ENCODE assay signal across 8 mouse cellular contexts in genomic region chr7:57509681-57510141, GRCm38 (mm10). TPM values are rescaled to one million over a fixed set of nuclear protein-coding genes. Genes with fewer than 3 reads are reported as not detected.
DNase-seq lines count a peak whose midpoint lies in the region; ATAC-seq lines count a peak whose summit lies in the region.

Gene Gabra5 (minus strand): TSS chr7:57510059.

- peak within 1 kb of the TSS; percentile 60 for H3K4me2 ChIP-seq in kidney, embryonic 14.5 days (replicated peaks; ENCODE audit: low read depth, low read length)
- H3K4me2 ChIP-seq in neural tube, embryonic 15.5 days = peak within 1 kb of the TSS; percentile 80

- intact Hi-C loops in left cerebral cortex, postnatal 14 days (cut with DNase I) = loop anchor here (5.0 to 10.0 kb wide), 2 partner anchors 885 to 1568 kb away; no protein-coding TSS in a partner anchor

- no peaks in the 10 kb centered on the region; the same call in 1 of the 2 replicates for H3K4me1 ChIP-seq in kidney, embryonic 14.5 days (ENCODE audit: control insufficient read depth, insufficient read depth, low read length)
- H3K4me1 ChIP-seq in neural tube, embryonic 15.5 days = peaks cover 12% of the 10 kb centered on the region

- no peak within 1 kb of the TSS for H3K27ac ChIP-seq in kidney, embryonic 14.5 days (ENCODE audit: low read depth, low read length)
- H3K27ac ChIP-seq in neural tube, embryonic 15.5 days (replicated peaks) = peak within 1 kb of the TSS; percentile 75

- H3K27me3 ChIP-seq in kidney, embryonic 14.5 days (ENCODE audit: control insufficient read depth, insufficient read depth, low read length) = peaks cover 57% of the 10 kb centered on the region
- peaks cover 47% of the 10 kb centered on the region for H3K27me3 ChIP-seq in neural tube, embryonic 15.5 days (replicated peaks)

- no peak for DNase-seq in kidney, postnatal 14 days
- peak; percentile 78 for DNase-seq in embryo, embryonic 10.5 days (ENCODE audit: low spot score)
- peak; percentile 71 to 72 for DNase-seq in frontal cortex, postnatal 36 days (ENCODE audit: low spot score in 2 of 2)
- DNase-seq in left cerebral cortex, postnatal 14 days (ENCODE audit: low spot score in 2 of 2) = peak; percentile 58 to 73
- no peak for DNase-seq in spleen, adult 12 weeks (ENCODE audit: low spot score)
- no peak for DNase-seq in spleen, adult 18-20 months

- H3K9ac ChIP-seq in kidney, embryonic 14.5 days (ENCODE audit: low read depth, low read length) = peak within 1 kb of the TSS; percentile 28; the same call in 1 of the 2 replicates
- peak within 1 kb of the TSS; percentile 65 for H3K9ac ChIP-seq in neural tube, embryonic 15.5 days (replicated peaks)

- peak; percentile 87 for ATAC-seq in kidney, embryonic 14.5 days (ENCODE audit: low FRiP score, low TSS enrichment)
- ATAC-seq in neural tube, embryonic 15.5 days (ENCODE audit: low FRiP score) = peak; percentile 87

- H3K4me3 ChIP-seq in kidney, embryonic 14.5 days (ENCODE audit: low read length) = peak within 1 kb of the TSS; percentile 45
- H3K4me3 ChIP-seq in neural tube, embryonic 15.5 days (replicated peaks) = peak within 1 kb of the TSS; percentile 63

- H3K36me3 ChIP-seq in kidney, embryonic 14.5 days (ENCODE audit: control insufficient read depth, insufficient read depth, low read length) = no peaks in the 10 kb centered on the region
- no peaks in the 10 kb centered on the region for H3K36me3 ChIP-seq in neural tube, embryonic 15.5 days

- 2% methylated on average over 29 of the region's 59 CpGs for WGBS in kidney, embryonic 14.5 days
- under 1% methylated on average over 53 of the region's 59 CpGs for WGBS in neural tube, embryonic 15.5 days

- H3K9me3 ChIP-seq in kidney, embryonic 14.5 days (ENCODE audit: control insufficient read depth, low read length) = no peaks in the 10 kb centered on the region
- H3K9me3 ChIP-seq in neural tube, embryonic 15.5 days (replicated peaks) = no peaks in the 10 kb centered on the region

RNA-seq across cellular contexts. Expression of gene Gabra5, which starts in this region (rescaled TPM):
- 0.26 and 0.43 TPM in 2 replicates for polyA plus RNA-seq in kidney, embryonic 14.5 days (2014; fragmentation: Nextera tagmentation; extraction: Ambion mirVana)
- 10 to 100 TPM; 63.8 to 80.7 TPM for total RNA-seq in left cerebral cortex, postnatal 14 days (2021)
- polyA plus RNA-seq in neural tube, embryonic 15.5 days (2015; fragmentation: Nextera tagmentation; extraction: Ambion mirVana) = 52.3 and 61.4 TPM in 2 replicates

Comparison
In these comparisons a context has a peak if more than half of its experiments do, and no peak if none do; other contexts are left out.
1. RNA of gene Gabra5 (polyA plus RNA-seq): 52.3 to 61.4 TPM in neural tube, embryonic 15.5 days; 0.26 to 0.43 TPM in kidney, embryonic 14.5 days; every median in the first group is over 10 times any median in the second.
2. Peak in ATAC-seq, H3K4me3 ChIP-seq, H3K9ac ChIP-seq and H3K4me2 ChIP-seq in kidney, embryonic 14.5 days; RNA of the gene not detected or under 1 TPM.
3. DNase-seq: peak in embryo, embryonic 10.5 days (single experiment), frontal cortex, postnatal 36 days (2 of 2) and left cerebral cortex, postnatal 14 days (2 of 2); none in kidney, postnatal 14 days (single experiment), spleen, adult 12 weeks (single experiment) and spleen, adult 18-20 months (0 of 2).